Mouse (Mus musculus) embryonic fibroblast, embryonic 13.5 days (primary cell): ENCODE results near the gene Rbm20.

Experiments used
- CTCF ChIP-seq: IDR thresholded peaks from 2 replicates; pipeline ENCODE4 v1.5.1; 2011; ENCODE audit warnings: mild to moderate bottlenecking, control low read depth, low read length, moderate library complexity, borderline replicate concordance; ENCODE audit not compliant: insufficient read depth
- POLR2A ChIP-seq: IDR thresholded peaks from 2 replicates; pipeline ENCODE4 v1.6.1; 2011; ENCODE audit warnings: low read depth, mild to moderate bottlenecking, control low read depth, low read length, moderate library complexity

- TF ChIP-seq POLR2A (no peak), CTCF (no peak)
Measured at GRCm38 (mm10) chr19:53890274-53890673, 213.2 kb downstream of the Rbm20 start.
